Mouse (Mus musculus): ENCODE data around the gene Gm42906.

- no peak for TF ChIP-seq POLR2A (IDR thresholded peaks at IDR 0.05; ENCODE audit: low read depth, low read length)
- no peak for TF ChIP-seq CTCF (IDR thresholded peaks at IDR 0.05; ENCODE audit: extremely low read depth, insufficient read length, insufficient replicate concordance, low read depth, low read length)
Observed at GRCm38 (mm10) chr5:151074282-151074681, 353.7 kb downstream of the Gm42906 start.
